Mouse (Mus musculus) stomach, embryonic 15.5 days (tissue): ENCODE measurements around the gene Ret. TPM values are rescaled to one million over a fixed set of nuclear protein-coding genes. Genes with fewer than 3 reads are reported as not detected.

Source experiments
- ATAC-seq: fragments of 200-750 bp; cut with Nextera tagmentation; 2 replicates; pipeline ENCODE4 v1.8.0; 2017; ENCODE audit warnings: low read depth, moderate number of reproducible peaks, moderate TSS enrichment; ENCODE audit not compliant: insufficient read depth, low FRiP score
- H3K27ac ChIP-seq: fragments of 300-500 bp; sonication (generic); 2 replicates; pipeline ENCODE4 v1.5.1; 2015; ENCODE audit warnings: mild to moderate bottlenecking, inconsistent platforms
- H3K27me3 ChIP-seq: fragments of 300-500 bp; sonication (generic); replicated peaks from 2 replicates; pipeline ENCODE4 v1.6.1; 2015; ENCODE audit warnings: inconsistent platforms
- H3K36me3 ChIP-seq: fragments of 300-500 bp; sonication (generic); 2 replicates; pipeline ENCODE4 v1.6.1; 2015; ENCODE audit warnings: inconsistent platforms
- H3K4me1 ChIP-seq: fragments of 300-500 bp; sonication (generic); 2 replicates; pipeline ENCODE4 v1.6.1; 2015; ENCODE audit warnings: inconsistent platforms
- H3K4me2 ChIP-seq: fragments of 300-500 bp; sonication (generic); 2 replicates; pipeline ENCODE4 v1.6.1; 2015; ENCODE audit warnings: mild to moderate bottlenecking, inconsistent platforms
- H3K4me3 ChIP-seq: fragments of 300-500 bp; sonication (generic); replicated peaks from 2 replicates; pipeline ENCODE4 v1.5.1; 2015; ENCODE audit warnings: inconsistent platforms
- H3K9ac ChIP-seq: fragments of 300-500 bp; sonication (generic); 2 replicates; pipeline ENCODE4 v1.6.1; 2015; ENCODE audit warnings: inconsistent platforms
- H3K9me3 ChIP-seq: fragments of 300-500 bp; sonication (generic); 2 replicates; pipeline ENCODE4 v1.6.1; 2016; ENCODE audit warnings: inconsistent platforms
- WGBS: fragments of 180-500 bp; shearing (Covaris S2); methylation state at CpG from one replicate; pipeline ENCODE4 v1.1.7; 2015; 5-methylcytosine and 5-hydroxymethylcytosine counted together
- polyA plus RNA-seq: library from polyadenylated mRNA; unstranded; fragments of >200 nt; fragmentation: Nextera tagmentation; extraction: Ambion mirVana; gene quantifications from 2 replicates; pipeline ENCODE4 v1.2.1, GENCODE M21; 2015

Ret gene
- polyA plus RNA-seq, 1 experiment from 2014 or later: 15.3 TPM

DNA sequence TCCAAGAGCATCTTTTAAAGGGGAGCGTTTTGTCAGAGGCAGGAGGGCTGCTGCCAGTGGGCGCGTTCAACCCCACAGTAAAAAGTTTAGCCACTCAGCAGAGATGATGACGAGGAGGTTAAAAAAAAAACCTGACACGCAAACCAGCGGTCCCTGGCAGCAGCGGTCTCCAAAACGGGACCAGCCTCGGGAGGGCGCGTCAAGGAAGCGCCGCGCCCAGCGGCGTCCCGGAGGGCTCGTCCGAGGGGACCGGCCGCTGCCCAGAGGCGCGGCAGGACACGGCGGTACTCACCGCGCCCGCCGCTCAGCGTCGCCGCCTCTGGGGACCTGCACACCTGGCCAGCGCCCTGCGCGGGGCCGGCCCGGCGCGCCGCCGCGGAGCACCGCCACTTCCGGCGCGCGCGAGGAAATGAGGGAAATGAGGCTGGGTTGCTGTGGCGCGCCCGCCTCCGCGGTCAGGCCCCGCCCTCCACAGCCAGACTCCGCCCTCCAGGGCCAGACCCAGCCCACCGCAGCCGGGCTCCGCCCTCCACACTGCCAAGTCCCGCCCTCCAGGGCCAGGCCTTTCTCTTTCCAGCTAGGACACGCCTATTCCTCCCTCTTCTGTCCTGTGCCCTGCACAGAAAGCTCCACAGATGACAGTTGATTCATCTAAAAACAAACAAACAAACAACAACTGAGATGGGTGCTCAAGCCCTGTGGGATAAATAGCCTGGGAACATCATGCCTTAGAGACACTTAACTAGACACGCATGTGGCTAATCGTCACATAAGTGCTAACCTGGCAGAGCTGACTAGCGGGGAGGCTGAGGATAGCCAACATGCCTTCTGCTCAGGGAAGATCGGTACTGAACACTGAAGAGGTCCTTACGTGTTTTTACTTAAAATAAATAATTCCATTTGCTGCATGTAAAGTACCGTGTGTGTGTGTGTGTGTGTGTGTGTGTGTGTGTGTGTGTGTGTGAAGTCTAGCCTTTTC is 58.5 kb downstream of the Ret start, which contains the start of gene Csgalnact2:
TSS of gene Csgalnact2 (minus strand) at position 410 of the 979 bp plus-strand sequence.
- ATAC-seq: peak; percentile 100
- Histone ChIP-seq H3K4me1 (0 out of 2 replicates have a peak, but pooled peaks cover 3% of the 10 kb centered on the region), H3K4me2 (peak within 1 kb of the TSS; percentile 69), H3K9ac (peak within 1 kb of the TSS; percentile 84), H3K27me3 (no peaks in the 10 kb centered on the region), H3K36me3 (no peaks in the 10 kb centered on the region), H3K9me3 (no peaks in the 10 kb centered on the region), H3K4me3 (peak within 1 kb of the TSS; percentile 76), H3K27ac (peak within 1 kb of the TSS; percentile 72; the same call in 1 of the 2 replicates)
- 7% methylated on average over 57 of the region's 66 CpGs for WGBS

DNA sequence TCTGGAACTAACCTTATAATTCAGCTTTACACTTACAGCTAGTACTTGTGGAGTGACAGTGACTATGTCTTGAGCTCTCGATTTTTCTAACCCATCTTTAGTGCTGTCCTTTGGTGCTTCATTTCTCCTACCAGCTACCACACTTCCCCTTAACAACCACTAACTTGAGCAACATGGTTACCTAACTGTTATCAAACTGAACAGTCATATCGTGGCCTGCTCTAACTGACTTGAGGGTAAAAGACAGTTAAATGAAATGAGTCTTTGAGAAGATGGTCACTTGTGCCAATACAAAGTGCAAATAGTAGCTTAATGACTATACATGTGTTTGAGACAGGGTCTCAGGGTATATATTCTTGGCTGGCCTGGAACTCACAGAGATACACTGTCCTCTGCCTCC is 60.4 kb downstream of the Ret start:
- no peak for ATAC-seq
- WGBS: 66% methylated on average over 2 of the region's 2 CpGs
- Histone ChIP-seq H3K27me3 (no peaks in the 10 kb centered on the region), H3K4me2 (no peak overlapping the region), H3K4me3 (no peak overlapping the region), H3K4me1 (0 out of 2 replicates have a peak, but pooled peaks cover 3% of the 10 kb centered on the region), H3K9ac (no peak overlapping the region), H3K27ac (no peak overlapping the region), H3K9me3 (no peaks in the 10 kb centered on the region), H3K36me3 (no peaks in the 10 kb centered on the region)

DNA sequence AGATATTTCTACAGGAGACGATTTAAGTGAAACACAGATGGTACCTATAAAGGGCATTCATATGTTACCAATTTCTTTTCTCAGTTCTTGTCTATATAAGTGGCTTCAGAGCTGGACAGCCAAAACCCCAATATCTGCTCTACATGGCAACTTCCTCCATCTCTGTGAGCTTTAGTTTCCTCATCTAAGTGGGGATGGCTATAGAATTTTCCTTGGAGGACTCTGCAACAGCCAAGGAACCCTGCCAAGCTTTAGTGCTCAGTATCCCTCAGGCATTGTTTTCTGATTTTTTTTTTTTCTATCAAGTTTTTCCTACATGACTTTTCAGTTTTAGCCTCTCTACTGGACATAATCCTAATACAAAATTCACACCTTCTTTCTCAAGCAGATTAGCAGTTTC is 63.1 kb downstream of the Ret start:
- ATAC-seq: no peak
- Histone ChIP-seq H3K4me2 (no peak overlapping the region), H3K27me3 (no peaks in the 10 kb centered on the region), H3K27ac (no peak overlapping the region), H3K9me3 (no peaks in the 10 kb centered on the region), H3K4me1 (0 out of 2 replicates have a peak, but pooled peaks cover 3% of the 10 kb centered on the region), H3K9ac (no peak overlapping the region), H3K4me3 (no peak overlapping the region), H3K36me3 (no peaks in the 10 kb centered on the region)
- WGBS: 83% methylated on average over 1 of the region's 1 CpGs

DNA sequence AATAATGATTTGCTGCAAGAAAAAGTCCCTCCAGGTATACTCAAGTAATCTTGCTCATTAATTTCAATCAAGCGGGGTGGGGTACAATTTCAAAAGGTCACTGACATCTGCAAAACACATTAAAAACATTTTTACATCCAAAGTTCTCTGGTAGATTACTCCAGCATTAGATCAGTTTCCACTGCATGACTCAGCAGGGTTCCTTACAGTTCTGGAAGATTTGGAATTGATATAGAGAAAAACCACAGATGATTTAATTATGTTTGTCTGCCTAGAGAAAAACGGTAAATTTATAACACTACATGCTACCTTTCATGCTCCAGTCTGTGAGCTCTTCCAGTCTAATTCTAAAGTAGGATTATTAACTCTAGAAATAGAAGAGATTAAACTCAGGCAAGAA is 67.5 kb downstream of the Ret start:
- no peak for ATAC-seq
- no peak overlapping the region for H3K27ac ChIP-seq
- H3K9me3 ChIP-seq: no peaks in the 10 kb centered on the region
- no peaks in the 10 kb centered on the region for H3K27me3 ChIP-seq
- H3K4me3 ChIP-seq: no peak overlapping the region
- no peaks in the 10 kb centered on the region for H3K4me1 ChIP-seq
- H3K9ac ChIP-seq: no peak overlapping the region
- 72% methylated on average over 2 of the region's 2 CpGs for WGBS
- no peak overlapping the region for H3K4me2 ChIP-seq
- H3K36me3 ChIP-seq: no peaks in the 10 kb centered on the region

DNA sequence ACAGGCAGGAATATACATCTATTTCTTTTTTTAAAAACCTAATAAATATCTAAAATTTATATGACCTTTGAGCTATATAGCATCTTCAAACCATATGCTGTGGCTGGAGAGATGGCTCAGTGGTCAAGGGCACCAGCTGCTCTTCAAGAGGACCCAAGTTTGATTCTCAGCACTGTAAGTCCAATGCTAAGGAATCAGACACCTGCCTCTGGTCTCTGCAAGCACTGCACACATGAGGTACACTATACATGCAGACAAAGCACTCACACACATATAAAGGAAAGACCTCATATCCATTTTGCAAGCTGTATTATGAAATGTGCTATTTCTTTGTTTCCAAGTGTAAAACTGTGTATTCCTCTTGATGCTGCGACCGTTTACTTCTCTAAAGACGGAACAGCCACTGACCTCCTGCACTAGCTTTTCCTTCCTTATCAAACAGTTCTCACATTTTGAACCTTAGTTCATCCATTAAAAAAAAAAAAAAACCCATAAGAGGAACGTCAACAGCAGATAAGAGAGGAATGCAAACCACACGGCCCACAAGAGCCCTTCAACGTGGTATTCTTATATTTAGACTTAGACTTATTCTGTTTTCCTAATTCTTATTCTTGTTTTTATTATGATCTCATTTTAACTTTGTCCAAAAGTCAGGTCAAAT is 69.6 kb downstream of the Ret start:
- H3K9me3 ChIP-seq: no peaks in the 10 kb centered on the region
- no peak for ATAC-seq
- WGBS: 41% methylated on average over 6 of the region's 6 CpGs
- H3K4me1 ChIP-seq: no peaks in the 10 kb centered on the region
- H3K36me3 ChIP-seq: peaks cover 3% of the 10 kb centered on the region; the same call in 1 of the 2 replicates
- H3K27me3 ChIP-seq: no peaks in the 10 kb centered on the region
- no peak overlapping the region for H3K4me3 ChIP-seq
- no peak overlapping the region for H3K27ac ChIP-seq
- no peak overlapping the region for H3K9ac ChIP-seq
- no peak overlapping the region for H3K4me2 ChIP-seq

DNA sequence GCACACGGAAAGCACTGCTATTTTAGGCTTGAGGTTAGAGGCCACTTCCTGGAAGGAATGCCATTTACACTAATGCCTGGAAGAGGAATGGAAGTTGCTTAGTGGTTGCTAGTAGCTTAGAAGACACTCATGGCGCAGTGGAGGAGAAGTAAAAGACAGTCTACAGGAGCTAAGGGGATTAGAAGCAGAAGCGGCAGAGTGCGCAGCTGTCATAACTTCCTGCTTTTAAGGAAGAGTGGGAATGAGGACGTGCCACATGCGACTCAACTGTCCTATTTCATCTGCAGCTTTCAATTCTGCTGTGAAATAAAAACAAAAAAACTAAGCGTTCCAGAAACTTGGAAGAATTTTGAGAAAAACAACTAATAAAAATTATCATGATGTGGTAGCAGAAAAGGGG is 70.3 kb downstream of the Ret start:
- ATAC-seq: no peak
- 72% methylated on average over 7 of the region's 7 CpGs for WGBS
- H3K27ac ChIP-seq: no peak overlapping the region

DNA sequence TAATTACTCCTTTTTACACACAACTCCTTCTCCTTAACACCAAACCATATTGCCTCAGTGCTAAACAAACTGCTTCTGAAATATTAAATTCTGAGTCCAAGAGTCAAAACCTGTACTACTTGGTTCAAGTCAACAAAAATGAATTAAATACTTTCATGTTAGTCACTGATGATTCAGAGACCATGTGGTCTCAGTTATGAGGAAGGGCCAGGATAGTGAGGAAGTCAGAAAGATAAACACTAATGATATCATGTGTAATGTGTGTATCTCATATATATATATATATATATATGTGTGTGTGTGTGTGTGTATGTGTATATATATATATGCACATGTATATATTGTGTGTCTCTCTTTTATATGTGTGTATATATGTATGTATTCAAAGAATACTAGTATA is 70.9 kb downstream of the Ret start:
- no peaks in the 10 kb centered on the region for H3K27me3 ChIP-seq
- no peak overlapping the region for H3K4me2 ChIP-seq
- H3K4me3 ChIP-seq: no peak overlapping the region
- no peak overlapping the region for H3K27ac ChIP-seq
- H3K9ac ChIP-seq: no peak overlapping the region
- ATAC-seq: no peak
- H3K4me1 ChIP-seq: no peaks in the 10 kb centered on the region
- peaks cover 3% of the 10 kb centered on the region; the same call in 1 of the 2 replicates for H3K36me3 ChIP-seq
- H3K9me3 ChIP-seq: no peaks in the 10 kb centered on the region

More for the DNA sequence above, 70.3 kb downstream of the Ret start:
- no peak overlapping the region for H3K4me2 ChIP-seq
- H3K9ac ChIP-seq: no peak overlapping the region
- H3K9me3 ChIP-seq: no peaks in the 10 kb centered on the region
- H3K36me3 ChIP-seq: peaks cover 3% of the 10 kb centered on the region; the same call in 1 of the 2 replicates
- no peaks in the 10 kb centered on the region for H3K27me3 ChIP-seq
- H3K4me1 ChIP-seq: no peaks in the 10 kb centered on the region
- H3K4me3 ChIP-seq: no peak overlapping the region

DNA sequence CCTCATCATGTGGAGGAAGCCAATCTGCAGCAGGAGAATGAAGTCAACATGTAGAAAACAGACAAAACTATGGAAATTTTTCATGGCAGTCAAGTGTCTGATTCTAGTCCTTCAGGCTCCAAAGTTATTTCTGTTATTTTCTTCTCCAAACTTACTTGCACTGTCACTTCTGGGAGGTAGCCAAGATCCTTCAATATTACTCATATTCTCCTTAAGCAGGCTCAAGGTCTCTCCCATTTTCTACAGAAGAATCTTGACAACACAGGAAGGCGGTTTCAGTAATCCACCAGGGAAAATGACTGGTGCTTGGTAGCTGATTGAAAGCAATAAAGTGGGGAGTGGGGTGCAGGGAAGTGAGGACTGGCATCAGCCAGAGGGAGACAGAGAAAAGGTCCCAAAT is 74.8 kb downstream of the Ret start:
- Histone ChIP-seq H3K27me3 (no peaks in the 10 kb centered on the region), H3K4me1 (no peaks in the 10 kb centered on the region), H3K36me3 (peaks cover 3% of the 10 kb centered on the region; the same call in 1 of the 2 replicates), H3K27ac (no peak overlapping the region), H3K4me3 (no peak overlapping the region), H3K9me3 (no peaks in the 10 kb centered on the region), H3K9ac (no peak overlapping the region), H3K4me2 (no peak overlapping the region)
- ATAC-seq: no peak
- WGBS: 79% methylated on average over 1 of the region's 1 CpGs

DNA sequence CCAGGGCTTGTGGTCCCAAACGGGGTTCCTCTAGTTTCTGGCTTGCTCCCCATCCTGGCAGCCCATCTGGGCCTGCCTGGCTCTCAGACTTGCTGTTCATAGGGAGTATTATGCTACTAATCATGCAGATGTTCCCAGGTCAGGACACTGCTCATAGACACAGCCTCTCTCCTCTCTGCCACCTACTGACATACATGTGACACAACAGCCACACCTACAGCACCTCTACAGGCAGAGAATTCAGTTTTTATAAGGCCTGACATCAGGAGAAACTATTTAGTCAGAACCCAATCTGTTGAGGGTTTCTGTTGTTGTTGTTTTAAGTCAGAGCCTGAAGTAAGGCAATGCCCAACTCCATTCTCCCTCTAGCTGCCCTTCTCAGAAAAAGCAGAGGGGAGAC is 85.7 kb downstream of the Ret start:
- H3K4me3 ChIP-seq: no peak overlapping the region
- no peak overlapping the region for H3K27ac ChIP-seq
- H3K4me1 ChIP-seq: no peaks in the 10 kb centered on the region
- no peaks in the 10 kb centered on the region for H3K9me3 ChIP-seq
- ATAC-seq: no peak
- no peaks in the 10 kb centered on the region for H3K27me3 ChIP-seq
- no peak overlapping the region for H3K4me2 ChIP-seq
- no peak overlapping the region for H3K9ac ChIP-seq
- WGBS: 62% methylated on average over 1 of the region's 1 CpGs
- H3K36me3 ChIP-seq: peaks cover 5% of the 10 kb centered on the region; the same call in 1 of the 2 replicates

Other genes starting within 250 kb of the Ret start
- 0.44 and 0.49 TPM in 2 replicates for gene Rasgef1a, start 186.3 kb downstream of the Ret start, polyA plus RNA-seq
- gene Csgalnact2, start 58.6 kb downstream of the Ret start, polyA plus RNA-seq: 13.7 and 13.9 TPM in 2 replicates
- 28.0 and 32.0 TPM in 2 replicates for gene Bms1, start 221.8 kb upstream of the Ret start, polyA plus RNA-seq